Mouse (Mus musculus) lung, embryonic 16.5 days (tissue): ENCODE measurements at regions not wholly inside any gene's neighbourhood (a gene's known extent, or its start where the extent isn't known, plus 50 kb on each side); places are given as distances from the start of the nearest gene placed in this dataset.

Source experiments
- ATAC-seq: fragments of 200-750 bp; cut with Nextera tagmentation; 2 replicates; pipeline ENCODE4 v1.8.0; 2017; ENCODE audit warnings: low read depth, mild to moderate bottlenecking, moderate library complexity
- H3K27ac ChIP-seq: fragments of 300-500 bp; sonication (generic); 2 replicates; pipeline ENCODE4 v1.5.1; 2014; ENCODE audit warnings: mild to moderate bottlenecking, control low read depth, low read length
- H3K27me3 ChIP-seq: fragments of 300-500 bp; sonication (generic); 2 replicates; pipeline ENCODE4 v1.6.1; 2014; ENCODE audit warnings: low read depth, low read length, mixed read lengths; ENCODE audit not compliant: control insufficient read depth, insufficient read depth
- H3K36me3 ChIP-seq: fragments of 300-500 bp; sonication (generic); 2 replicates; pipeline ENCODE4 v1.6.1; 2014; ENCODE audit warnings: low read length; ENCODE audit not compliant: control insufficient read depth, insufficient read depth
- H3K4me1 ChIP-seq: fragments of 300-500 bp; sonication (generic); replicated peaks from 2 replicates; pipeline ENCODE4 v1.6.1; 2014; ENCODE audit warnings: low read length, mixed read lengths; ENCODE audit not compliant: control insufficient read depth, insufficient read depth
- H3K4me2 ChIP-seq: fragments of 300-500 bp; sonication (generic); 2 replicates; pipeline ENCODE4 v1.6.1; 2014; ENCODE audit warnings: low read depth, low read length, control low read depth
- H3K4me3 ChIP-seq: fragments of 300-500 bp; sonication (generic); 2 replicates; pipeline ENCODE4 v1.5.1; 2014; ENCODE audit warnings: mild to moderate bottlenecking, low read length, control low read depth
- H3K9ac ChIP-seq: fragments of 300-500 bp; sonication (generic); 2 replicates; pipeline ENCODE4 v1.6.1; 2014; ENCODE audit warnings: low read length, control low read depth
- H3K9me3 ChIP-seq: fragments of 300-500 bp; sonication (generic); 2 replicates; pipeline ENCODE4 v1.6.1; 2016; ENCODE audit warnings: low read length; ENCODE audit not compliant: control insufficient read depth
- WGBS: fragments of 180-500 bp; shearing (Covaris S2); extraction: QIAGEN DNeasy Blood & Tissue Kit; methylation state at CpG from one replicate; pipeline ENCODE4 v1.1.7; 2014; 5-methylcytosine and 5-hydroxymethylcytosine counted together

- no peaks in the 10 kb centered on the region for H3K4me1 ChIP-seq
- no peak for ATAC-seq
- no peaks in the 10 kb centered on the region; the same call in 1 of the 2 replicates for H3K9me3 ChIP-seq
- H3K27ac ChIP-seq: no peak overlapping the region
- no peak overlapping the region for H3K4me3 ChIP-seq
- no peaks in the 10 kb centered on the region for H3K27me3 ChIP-seq
- 73% methylated on average over 3 of the region's 3 CpGs for WGBS
- H3K9ac ChIP-seq: no peak overlapping the region
- H3K4me2 ChIP-seq: no peak overlapping the region
- no peaks in the 10 kb centered on the region for H3K36me3 ChIP-seq
Measured at GRCm38 (mm10) chr13:102394057-102394456, 299.3 kb upstream of the Cd180 start.

- no peak overlapping the region for H3K4me3 ChIP-seq
- H3K9me3 ChIP-seq: no peaks in the 10 kb centered on the region
- no peaks in the 10 kb centered on the region for H3K36me3 ChIP-seq
- no peak overlapping the region for H3K4me2 ChIP-seq
- H3K9ac ChIP-seq: no peak overlapping the region
- no peaks in the 10 kb centered on the region for H3K27me3 ChIP-seq
- H3K4me1 ChIP-seq: no peaks in the 10 kb centered on the region
- WGBS: 83% methylated on average over 4 of the region's 4 CpGs
- ATAC-seq: no peak
- H3K27ac ChIP-seq: no peak overlapping the region
Measured at GRCm38 (mm10) chr13:102397411-102397810, 295.9 kb upstream of the Cd180 start.

DNA sequence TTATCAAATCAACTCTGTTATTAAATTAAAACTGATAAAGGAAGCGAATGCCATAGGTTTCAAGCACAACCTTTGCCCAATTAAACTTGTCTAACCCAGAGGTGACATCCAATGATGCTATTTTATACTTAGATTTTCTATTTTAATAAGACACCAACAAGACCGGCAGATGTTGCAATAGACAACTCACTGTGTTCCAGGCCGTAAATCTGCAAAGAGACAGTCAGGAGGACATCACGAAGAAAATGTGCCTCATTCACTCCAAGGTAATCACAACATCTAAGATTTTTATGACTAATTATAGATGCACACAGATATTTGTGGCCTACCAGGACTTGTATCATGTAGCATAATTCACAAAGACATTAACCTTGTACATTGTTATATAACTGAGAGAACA is 281.5 kb upstream of the Cd180 start:
- Histone ChIP-seq H3K4me2 (no peak overlapping the region), H3K27ac (no peak overlapping the region), H3K4me3 (no peak overlapping the region), H3K36me3 (no peaks in the 10 kb centered on the region), H3K9me3 (no peaks in the 10 kb centered on the region), H3K9ac (no peak overlapping the region), H3K4me1 (no peaks in the 10 kb centered on the region), H3K27me3 (no peaks in the 10 kb centered on the region)
- ATAC-seq: no peak
- 78% methylated on average over 4 of the region's 4 CpGs for WGBS

DNA sequence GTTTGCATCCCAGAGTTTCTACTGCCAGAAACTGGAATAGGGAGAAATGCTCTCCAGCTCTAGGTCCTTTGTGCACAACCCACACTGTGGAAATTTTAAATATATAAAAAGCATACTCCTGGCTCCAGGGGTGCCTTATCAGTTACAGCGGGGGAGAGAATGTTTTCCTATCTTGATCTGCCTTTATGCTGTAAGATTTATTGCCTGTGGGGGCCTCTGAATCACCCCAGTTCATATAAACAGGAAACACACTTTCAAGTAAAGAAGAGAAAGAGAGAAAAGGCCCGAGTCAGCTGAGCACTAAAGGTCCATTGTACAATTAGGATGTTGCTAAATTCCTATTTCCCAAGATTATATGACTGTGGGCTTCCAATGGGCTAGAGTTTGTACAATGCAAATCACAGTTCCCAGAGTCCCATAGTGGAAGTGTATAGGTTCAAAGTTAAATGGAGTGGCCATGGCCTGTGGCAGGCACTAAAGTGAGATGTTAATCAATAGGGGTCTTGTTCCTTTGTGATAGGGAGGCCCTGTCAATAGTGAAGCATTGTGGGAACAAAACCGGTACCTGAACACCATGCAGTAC is 258.9 kb upstream of the Cd180 start:
- no peak overlapping the region for H3K4me3 ChIP-seq
- peak overlapping the region; percentile 65 for H3K27ac ChIP-seq
- peak; percentile 73; the same call in 1 of the 2 replicates for ATAC-seq
- no peaks in the 10 kb centered on the region for H3K9me3 ChIP-seq
- H3K36me3 ChIP-seq: no peaks in the 10 kb centered on the region
- H3K4me1 ChIP-seq: peaks cover 6% of the 10 kb centered on the region
- no peak overlapping the region for H3K9ac ChIP-seq
- no peaks in the 10 kb centered on the region for H3K27me3 ChIP-seq
- H3K4me2 ChIP-seq: no peak overlapping the region
- 31% methylated on average over 3 of the region's 3 CpGs for WGBS

GRCm38 (mm10) chr13:102442676-102443075 is 250.7 kb upstream of the Cd180 start:
- H3K27me3 ChIP-seq: no peaks in the 10 kb centered on the region
- WGBS: 69% methylated on average over 2 of the region's 2 CpGs
- no peak for ATAC-seq
- no peaks in the 10 kb centered on the region for H3K9me3 ChIP-seq
- H3K27ac ChIP-seq: no peak overlapping the region
- H3K4me1 ChIP-seq: no peaks in the 10 kb centered on the region; the same call in 1 of the 2 replicates
- H3K9ac ChIP-seq: no peak overlapping the region
- no peak overlapping the region for H3K4me3 ChIP-seq
- H3K4me2 ChIP-seq: no peak overlapping the region
- no peaks in the 10 kb centered on the region for H3K36me3 ChIP-seq

DNA sequence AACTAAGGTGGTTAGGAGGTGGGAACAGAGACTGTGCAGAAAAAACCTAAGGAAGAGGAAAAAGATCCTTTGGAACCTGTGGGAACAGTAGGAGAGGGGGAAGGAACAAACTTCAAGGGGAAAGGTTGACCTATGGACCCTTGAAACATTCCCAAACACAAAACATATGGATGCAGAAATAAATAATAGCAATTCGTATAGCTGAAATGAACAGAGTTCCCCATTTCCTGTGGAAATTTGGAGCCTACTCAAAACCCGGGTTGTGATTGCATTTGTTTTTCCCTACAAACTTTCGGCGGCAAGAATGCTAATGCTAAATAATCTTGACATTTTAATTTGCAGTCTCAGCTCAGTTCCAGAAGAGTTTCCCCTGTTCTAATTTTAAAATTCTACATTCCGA is 246.0 kb upstream of the Cd180 start:
- WGBS: 47% methylated on average over 5 of the region's 5 CpGs
- Histone ChIP-seq H3K27ac (peak overlapping the region; percentile 65), H3K4me1 (no peaks in the 10 kb centered on the region; the same call in 1 of the 2 replicates), H3K36me3 (no peaks in the 10 kb centered on the region), H3K4me2 (no peak overlapping the region), H3K9me3 (no peaks in the 10 kb centered on the region), H3K4me3 (no peak overlapping the region), H3K27me3 (no peaks in the 10 kb centered on the region), H3K9ac (no peak overlapping the region)
- peak; percentile 57; the same call in 1 of the 2 replicates for ATAC-seq

DNA sequence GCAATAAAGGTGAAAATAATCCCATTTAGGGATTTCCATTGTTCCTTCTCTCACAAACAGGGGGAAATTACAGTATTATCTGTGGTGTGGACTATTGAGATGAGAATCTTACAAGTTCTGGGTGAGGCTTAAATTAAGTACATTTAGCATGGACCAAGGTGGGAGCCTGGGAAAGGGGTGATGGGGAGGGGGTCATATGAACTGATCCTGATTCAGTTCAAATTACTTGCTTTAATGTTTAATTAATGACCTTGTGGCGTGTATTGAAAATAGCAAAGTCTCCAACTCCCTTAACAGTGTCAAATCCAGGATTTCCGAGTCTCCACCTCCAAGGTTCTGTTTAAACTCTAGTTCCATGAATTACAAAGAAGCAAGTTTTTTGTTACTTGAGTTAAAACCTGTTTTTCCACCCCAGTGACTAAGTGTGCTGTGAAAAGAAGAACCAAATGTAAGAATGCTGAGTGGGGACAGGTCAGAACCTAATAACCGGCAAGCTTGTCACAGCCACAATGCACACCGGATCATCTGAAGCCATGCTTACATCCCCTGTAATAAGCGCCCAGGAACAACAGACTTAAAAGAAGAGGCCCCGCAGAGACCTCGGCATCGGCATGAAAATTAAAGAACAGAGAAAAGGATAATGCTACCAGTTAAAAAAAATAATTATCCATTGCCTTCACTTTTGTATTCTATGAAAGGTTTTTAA is 243.8 kb upstream of the Cd180 start:
- Histone ChIP-seq H3K9me3 (no peaks in the 10 kb centered on the region), H3K9ac (no peak overlapping the region), H3K4me1 (no peaks in the 10 kb centered on the region; the same call in 1 of the 2 replicates), H3K27ac (no peak overlapping the region), H3K4me2 (peak overlapping the region; percentile 25; the same call in 1 of the 2 replicates), H3K27me3 (no peaks in the 10 kb centered on the region), H3K36me3 (no peaks in the 10 kb centered on the region), H3K4me3 (no peak overlapping the region)
- 38% methylated on average over 8 of the region's 8 CpGs for WGBS
- no peak for ATAC-seq

DNA sequence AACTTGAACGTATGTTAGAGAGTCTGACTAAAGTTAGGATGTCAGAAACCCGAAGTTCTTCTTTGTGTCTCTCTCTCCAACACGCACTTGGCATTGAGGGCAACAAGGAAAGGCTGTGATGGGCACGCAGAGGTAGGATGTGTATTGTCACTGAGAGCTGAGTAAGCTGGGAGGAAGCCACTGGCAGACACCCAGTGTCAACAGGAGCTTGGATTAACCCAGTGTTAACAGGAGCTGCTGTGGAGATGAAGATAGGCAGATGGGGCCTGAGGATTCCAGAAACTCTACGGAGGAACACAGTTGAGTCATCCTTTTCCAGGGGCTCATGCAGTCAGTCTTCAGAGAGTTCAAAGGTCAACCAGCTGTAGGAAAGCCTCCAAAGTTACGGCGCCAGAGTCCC is 242.2 kb upstream of the Cd180 start:
- Histone ChIP-seq H3K4me3 (no peak overlapping the region), H3K4me2 (no peak overlapping the region), H3K27ac (no peak overlapping the region), H3K9ac (no peak overlapping the region), H3K4me1 (no peaks in the 10 kb centered on the region; the same call in 1 of the 2 replicates), H3K9me3 (no peaks in the 10 kb centered on the region), H3K27me3 (no peaks in the 10 kb centered on the region), H3K36me3 (no peaks in the 10 kb centered on the region)
- ATAC-seq: no peak
- WGBS: 73% methylated on average over 7 of the region's 7 CpGs

DNA sequence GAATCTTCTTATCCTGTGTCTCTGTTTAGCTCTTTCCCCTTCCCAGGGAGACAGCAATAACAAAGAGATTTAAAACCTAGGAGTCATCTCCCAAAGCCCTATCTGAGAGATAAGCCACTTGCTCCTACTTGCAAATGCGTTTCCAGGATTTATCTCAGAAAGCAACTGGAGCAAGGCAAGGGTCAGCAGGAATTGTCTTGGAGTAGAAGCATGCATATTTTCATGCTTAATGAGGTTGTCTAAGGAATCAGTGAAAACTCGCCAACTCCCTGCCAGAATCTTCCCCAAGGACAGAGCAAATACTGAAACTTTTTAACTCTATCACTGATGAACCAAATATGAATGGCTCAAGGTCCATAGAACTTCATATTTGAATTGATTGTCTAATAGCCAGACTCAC is 234.6 kb upstream of the Cd180 start:
- H3K4me1 ChIP-seq: no peaks in the 10 kb centered on the region
- H3K9ac ChIP-seq: no peak overlapping the region
- no peak overlapping the region for H3K4me2 ChIP-seq
- H3K4me3 ChIP-seq: no peak overlapping the region
- ATAC-seq: no peak
- no peaks in the 10 kb centered on the region for H3K36me3 ChIP-seq
- H3K27ac ChIP-seq: no peak overlapping the region
- WGBS: 38% methylated on average over 2 of the region's 2 CpGs
- no peaks in the 10 kb centered on the region for H3K27me3 ChIP-seq
- H3K9me3 ChIP-seq: no peaks in the 10 kb centered on the region
